Mouse (Mus musculus) ES-Bruce4 (cell line): ENCODE measurements around the gene Oxsr1. TPM values are rescaled to one million over a fixed set of nuclear protein-coding genes. Genes with fewer than 3 reads are reported as not detected.

ENCODE experiments used
- H3K27ac ChIP-seq: 2 replicates; pipeline ENCODE4 v1.5.1; 2012; ENCODE audit warnings: low read length, inconsistent platforms; ENCODE audit not compliant: insufficient read depth
- H3K27me3 ChIP-seq: 2 replicates; pipeline ENCODE4 v1.6.1; 2012; ENCODE audit warnings: mild to moderate bottlenecking, low read length, inconsistent platforms; ENCODE audit not compliant: control insufficient read depth, poor library complexity, insufficient read depth, severe bottlenecking
- H3K36me3 ChIP-seq: 2 replicates; pipeline ENCODE4 v1.6.1; 2012; ENCODE audit warnings: inconsistent platforms, mild to moderate bottlenecking, low read length, moderate library complexity; ENCODE audit not compliant: control insufficient read depth, poor library complexity, insufficient read depth, severe bottlenecking
- H3K4me1 ChIP-seq: one replicate; pipeline ENCODE4 v1.8.1; 2011; ENCODE audit warnings: low read length; ENCODE audit not compliant: control insufficient read depth, insufficient read depth
- H3K4me3 ChIP-seq: 2 replicates; pipeline ENCODE4 v1.5.1; 2011; ENCODE audit warnings: low read depth, mild to moderate bottlenecking, low read length
- H3K9ac ChIP-seq: 2 replicates; pipeline ENCODE4 v1.6.1; 2012; ENCODE audit warnings: low read depth, mild to moderate bottlenecking, inconsistent platforms; ENCODE audit not compliant: poor library complexity, severe bottlenecking
- H3K9me3 ChIP-seq: replicated peaks from 2 replicates; pipeline ENCODE4 v1.6.1; 2012; ENCODE audit warnings: mild to moderate bottlenecking, low read length, inconsistent platforms; ENCODE audit not compliant: control insufficient read depth, poor library complexity, insufficient read depth, severe bottlenecking
- CTCF ChIP-seq: IDR thresholded peaks from one replicate; pipeline ENCODE4 v1.8.1; 2011; ENCODE audit warnings: low read depth, low read length
- EP300 ChIP-seq: IDR thresholded peaks from 2 replicates; pipeline ENCODE4 v1.6.1; 2011; ENCODE audit warnings: low read depth, low read length; ENCODE audit not compliant: insufficient read depth
- POLR2A ChIP-seq: IDR thresholded peaks from one replicate; pipeline ENCODE4 v1.8.1; 2011; ENCODE audit warnings: low read length; ENCODE audit not compliant: insufficient read depth
- polyA plus RNA-seq: library from polyadenylated mRNA; stranded (reverse); fragments of >200 nt; gene quantifications from 2 replicates; pipeline ENCODE4 v1.2.4, GENCODE M21; 2011; ENCODE audit warnings: low read depth; ENCODE audit not compliant: missing spikeins, insufficient read depth, insufficient read length

The Oxsr1 gene
- polyA plus RNA-seq, 1 experiment, result 86.3 TPM

- Histone ChIP-seq H3K36me3 (no peaks in the 10 kb centered on the region), H3K9me3 (no peaks in the 10 kb centered on the region), H3K4me3 (no peak overlapping the region), H3K4me1 (no peaks in the 10 kb centered on the region), H3K9ac (no peak overlapping the region), H3K27me3 (no peaks in the 10 kb centered on the region), H3K27ac (no peak overlapping the region)
- TF ChIP-seq CTCF, result no peak
- no peak for TF ChIP-seq EP300
- TF ChIP-seq POLR2A, result no peak
Measured at GRCm38 (mm10) chr9:119361416-119361815, 39.2 kb upstream of the Oxsr1 start.

- no peaks in the 10 kb centered on the region for H3K9me3 ChIP-seq
- no peaks in the 10 kb centered on the region for H3K36me3 ChIP-seq
- H3K4me3 ChIP-seq, result peak overlapping the region; percentile 72
- peak overlapping the region; percentile 67 for H3K9ac ChIP-seq
- H3K27ac ChIP-seq, result no peak overlapping the region
- H3K27me3 ChIP-seq, result no peaks in the 10 kb centered on the region
- no peak for TF ChIP-seq CTCF
- no peak for TF ChIP-seq EP300
- no peak for TF ChIP-seq POLR2A
- no peaks in the 10 kb centered on the region for H3K4me1 ChIP-seq
Measured at GRCm38 (mm10) chr9:119358058-119358429, 35.8 kb upstream of the Oxsr1 start.

- H3K9ac ChIP-seq, result peak within 1 kb of the TSS; percentile 67
- no peaks in the 10 kb centered on the region for H3K4me1 ChIP-seq
- peak within 1 kb of the TSS; percentile 72 for H3K4me3 ChIP-seq
- TF ChIP-seq EP300 (0 out of 2 replicates have a peak, but pooled peaks have one; percentile 45), POLR2A (no peak), CTCF (peak; percentile 70)
- H3K27ac ChIP-seq, result no peak within 1 kb of the TSS
- H3K9me3 ChIP-seq, result no peaks in the 10 kb centered on the region
- no peaks in the 10 kb centered on the region for H3K27me3 ChIP-seq
- H3K36me3 ChIP-seq, result no peaks in the 10 kb centered on the region
Measured at GRCm38 (mm10) chr9:119357331-119358057, 35.3 kb upstream of the Oxsr1 start, which contains the start of gene Xylb. TSS of gene Xylb (plus strand) at chr9:119357381.

- no peak overlapping the region for H3K4me3 ChIP-seq
- H3K9me3 ChIP-seq, result no peaks in the 10 kb centered on the region
- no peak overlapping the region for H3K9ac ChIP-seq
- TF ChIP-seq CTCF, result no peak
- no peak for TF ChIP-seq POLR2A
- TF ChIP-seq EP300, result no peak
- no peaks in the 10 kb centered on the region for H3K27me3 ChIP-seq
- no peaks in the 10 kb centered on the region for H3K4me1 ChIP-seq
- no peaks in the 10 kb centered on the region for H3K36me3 ChIP-seq
- H3K27ac ChIP-seq, result no peak overlapping the region
Measured at GRCm38 (mm10) chr9:119355943-119356342, 33.7 kb upstream of the Oxsr1 start.

- no peak for TF ChIP-seq EP300
- TF ChIP-seq POLR2A, result no peak
- no peak for TF ChIP-seq CTCF
Measured at GRCm38 (mm10) chr9:119353926-119354325, 31.7 kb upstream of the Oxsr1 start.

GRCm38 (mm10) chr9:119352060-119352459 is 29.8 kb upstream of the Oxsr1 start:
- peak; percentile 97 for TF ChIP-seq CTCF
- no peak for TF ChIP-seq POLR2A
- H3K36me3 ChIP-seq, result no peaks in the 10 kb centered on the region
- no peaks in the 10 kb centered on the region for H3K9me3 ChIP-seq

More at GRCm38 (mm10) chr9:119353926-119354325, 31.7 kb upstream of the Oxsr1 start:
- H3K27ac ChIP-seq, result no peak overlapping the region
- H3K4me1 ChIP-seq, result no peaks in the 10 kb centered on the region
- H3K27me3 ChIP-seq, result no peaks in the 10 kb centered on the region
- no peaks in the 10 kb centered on the region for H3K36me3 ChIP-seq
- H3K9ac ChIP-seq, result no peak overlapping the region
- no peaks in the 10 kb centered on the region for H3K9me3 ChIP-seq
- no peak overlapping the region for H3K4me3 ChIP-seq

More at GRCm38 (mm10) chr9:119352060-119352459, 29.8 kb upstream of the Oxsr1 start:
- Histone ChIP-seq H3K27me3 (no peaks in the 10 kb centered on the region), H3K9ac (no peak overlapping the region), H3K27ac (no peak overlapping the region), H3K4me1 (no peaks in the 10 kb centered on the region), H3K4me3 (no peak overlapping the region)
